Mouse (Mus musculus) frontal cortex, postnatal 25 days (tissue): ENCODE measurements around the gene Syngr3.
"Not testable (repeated sequence)": the region's sequence is repeated elsewhere in the genome, so short reads cannot be mapped to it uniquely, and the experiment has no call there.

Experiments
- DNase-seq, 2 experiments: peaks; one replicate each; pipeline ENCODE4 v3.0.0; 2022; ENCODE audit warnings: low spot score in 2 of 2

Syngr3 gene

GRCm38 (mm10) chr17:24719494-24720222 is 29.9 kb upstream of the Syngr3 start:
- DNase-seq, result peak; percentile 96 to 98

DNA sequence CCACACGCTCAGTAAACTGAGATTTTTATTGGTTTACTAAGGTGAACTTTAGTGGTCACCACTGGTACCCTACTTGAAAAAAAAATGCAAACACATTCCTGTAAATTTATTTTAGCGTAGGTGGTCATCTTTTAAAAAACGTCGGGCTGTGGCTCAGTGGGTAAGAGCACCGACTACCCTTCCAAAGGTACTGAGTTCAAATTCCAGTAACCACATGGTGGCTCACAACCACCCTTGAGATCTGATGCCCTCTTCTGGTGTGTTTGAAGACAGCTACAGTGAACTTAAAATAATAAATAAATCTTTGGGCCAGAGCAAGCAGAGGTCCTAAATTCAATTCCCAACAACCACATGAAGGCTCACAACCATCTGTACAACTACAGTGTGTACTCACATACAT is 29.2 kb upstream of the Syngr3 start:
- DNase-seq, result not testable (repeated sequence)

DNA sequence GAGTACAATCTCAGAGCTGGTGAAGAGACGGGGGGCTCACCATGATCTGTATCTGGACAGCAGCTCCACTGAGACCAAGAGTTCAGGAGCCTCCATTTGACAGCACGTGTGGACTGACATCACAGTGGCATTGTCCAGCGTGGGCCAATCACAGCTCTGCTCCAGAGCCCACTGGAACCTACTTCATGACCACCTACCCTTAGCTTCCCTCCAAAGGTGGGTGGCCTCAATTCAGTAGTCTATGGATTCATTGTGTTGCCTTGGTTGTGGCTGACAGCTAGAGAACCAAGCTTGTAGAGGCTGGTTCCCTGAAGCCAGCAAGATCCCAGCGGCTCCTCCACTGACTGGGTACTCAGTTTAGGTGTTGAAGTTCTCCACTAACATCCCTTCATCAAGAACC is 28.2 kb upstream of the Syngr3 start, which contains the start of the genes Rnf151 and Rps2:
Gene Rnf151, minus strand, starts transcription at position 121 of the 400 bp plus-strand sequence.
Gene Rps2, plus strand, starts transcription at position 174 of the 400 bp plus-strand sequence.
- no peak for DNase-seq

GRCm38 (mm10) chr17:24716166-24716682 is 26.5 kb upstream of the Syngr3 start:
- no peak for DNase-seq

- no peak for DNase-seq
These were observed 25.8 kb upstream of the Syngr3 start for GRCm38 (mm10) chr17:24715556-24715955.

GRCm38 (mm10) chr17:24708646-24709045 is 18.9 kb upstream of the Syngr3 start:
- DNase-seq, result no peak

GRCm38 (mm10) chr17:24707801-24708425 is 18.2 kb upstream of the Syngr3 start:
- DNase-seq, result no peak

GRCm38 (mm10) chr17:24706982-24707800 is 17.4 kb upstream of the Syngr3 start, which contains the start of gene Tbl3:
Gene Tbl3 (minus strand): TSS chr17:24707660.
- DNase-seq, result peak; percentile 93 to 95

DNA sequence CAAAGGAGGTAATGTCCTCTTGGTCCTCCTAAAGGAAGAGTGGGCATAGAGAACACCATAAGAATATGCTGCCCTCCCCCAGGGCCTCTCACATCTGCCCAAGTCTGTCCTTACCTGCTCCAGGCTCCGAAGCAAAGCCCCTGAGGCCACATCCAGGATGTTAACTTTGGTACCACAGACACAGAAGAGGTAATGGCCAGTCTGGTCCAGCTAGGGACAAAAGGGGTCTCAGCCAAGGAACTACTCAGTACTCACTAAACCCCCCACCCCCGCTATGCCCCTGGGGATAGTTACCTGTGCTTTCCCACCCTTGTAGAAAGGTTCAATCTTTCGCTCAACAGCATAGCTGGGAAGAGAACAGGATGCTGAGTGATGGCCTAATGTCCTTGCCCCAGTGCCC is 16.1 kb upstream of the Syngr3 start:
- no peak for DNase-seq

GRCm38 (mm10) chr17:24701251-24701650 is 11.5 kb upstream of the Syngr3 start:
- no peak for DNase-seq

GRCm38 (mm10) chr17:24699473-24699872 is 9.7 kb upstream of the Syngr3 start:
- no peak for DNase-seq

DNA sequence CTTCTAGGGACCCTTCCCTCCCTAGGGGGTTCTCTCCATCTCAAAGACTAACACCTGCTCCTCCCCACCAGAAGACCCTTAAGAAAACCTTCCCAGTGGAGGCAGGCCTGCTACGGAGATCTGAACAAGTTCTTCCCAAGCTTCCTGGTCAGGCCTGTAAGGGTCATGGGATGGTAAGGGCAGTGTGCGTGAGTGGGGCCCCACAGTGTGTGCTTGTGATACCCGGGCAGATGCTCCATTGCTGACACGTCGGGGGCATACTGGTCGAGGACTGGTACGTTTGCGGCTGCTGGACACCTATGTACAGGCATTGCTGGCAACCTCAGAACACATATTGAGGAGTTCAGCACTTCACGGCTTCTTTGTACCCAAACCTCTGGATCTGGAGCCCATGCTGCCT is 9.0 kb upstream of the Syngr3 start:
- DNase-seq, result no peak

GRCm38 (mm10) chr17:24697985-24698384 is 8.2 kb upstream of the Syngr3 start:
- DNase-seq, result no peak

GRCm38 (mm10) chr17:24696011-24696697 is 6.4 kb upstream of the Syngr3 start, which contains the start of the genes Gfer and Noxo1:
Gene Gfer (minus strand): TSS chr17:24696156.
Gene Noxo1 (plus strand): TSS chr17:24696234.
- DNase-seq, result peak; percentile 52 to 67

GRCm38 (mm10) chr17:24695326-24696010 is 5.7 kb upstream of the Syngr3 start:
- DNase-seq, result no peak

DNA sequence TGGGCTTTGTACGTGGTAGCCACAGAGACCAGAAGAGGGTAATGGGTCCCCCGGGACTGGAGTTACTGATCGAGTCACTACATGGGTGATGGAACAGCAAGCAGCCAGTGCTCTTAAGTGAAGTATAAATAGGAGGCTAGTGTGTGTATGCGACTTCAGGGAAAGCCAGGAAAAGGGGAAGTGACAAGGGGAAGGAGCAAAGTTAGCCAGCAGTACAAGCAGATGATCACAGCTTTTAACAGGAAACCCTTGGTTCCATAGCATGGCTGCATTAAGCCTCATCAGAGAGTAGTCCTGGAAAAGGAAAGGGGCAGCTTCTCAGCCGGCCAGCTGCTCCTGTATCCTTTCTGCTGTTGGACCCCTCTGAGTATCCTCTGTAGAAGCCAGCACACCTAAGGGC is 2.6 kb upstream of the Syngr3 start:
- DNase-seq, result no peak

DNA sequence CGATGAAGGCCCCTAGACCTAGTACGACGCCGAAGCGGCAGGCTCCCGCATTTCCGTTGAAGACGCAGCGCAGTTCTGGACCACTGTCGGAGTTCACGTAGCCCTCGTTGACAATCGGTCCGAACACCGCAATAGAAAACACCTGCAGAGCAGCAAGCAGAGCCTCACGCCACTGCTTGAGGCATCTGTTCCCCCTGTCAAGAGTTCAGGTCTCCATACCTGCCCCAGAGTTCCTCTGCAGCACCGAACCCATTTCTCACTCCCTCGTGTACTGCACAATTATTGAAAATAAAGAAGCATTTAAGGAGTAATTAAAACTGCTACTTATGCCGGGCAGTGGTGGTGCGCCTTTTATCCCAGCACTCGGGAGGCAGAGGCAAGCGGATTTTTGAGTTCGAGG is 2.2 kb downstream of the Syngr3 start:
- no peak for DNase-seq

DNA sequence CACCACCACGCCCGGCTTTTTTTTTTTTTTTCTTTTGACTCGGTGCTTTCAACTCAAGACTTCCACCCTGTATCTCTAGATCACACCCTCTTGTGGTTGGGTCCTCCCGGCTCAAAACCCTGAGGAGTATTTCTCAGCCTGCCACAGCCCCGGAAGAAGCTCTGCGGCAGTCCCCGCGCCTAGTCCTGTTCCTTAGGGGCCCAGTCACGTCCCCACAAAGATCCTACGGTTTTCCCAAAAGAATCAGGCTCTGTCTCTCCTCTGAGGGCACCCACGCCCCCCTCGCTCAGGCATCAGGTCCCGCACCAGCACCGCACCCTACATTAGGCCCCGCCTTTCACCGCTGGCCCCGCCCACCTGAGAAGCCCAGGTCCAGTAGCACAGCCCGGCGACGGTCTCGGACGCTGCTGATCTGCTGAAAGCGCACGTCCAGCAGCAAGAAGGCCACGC is 2.6 kb downstream of the Syngr3 start:
- no peak for DNase-seq

GRCm38 (mm10) chr17:24686514-24686913 is 3.2 kb downstream of the Syngr3 start:
- DNase-seq, result no peak

DNA sequence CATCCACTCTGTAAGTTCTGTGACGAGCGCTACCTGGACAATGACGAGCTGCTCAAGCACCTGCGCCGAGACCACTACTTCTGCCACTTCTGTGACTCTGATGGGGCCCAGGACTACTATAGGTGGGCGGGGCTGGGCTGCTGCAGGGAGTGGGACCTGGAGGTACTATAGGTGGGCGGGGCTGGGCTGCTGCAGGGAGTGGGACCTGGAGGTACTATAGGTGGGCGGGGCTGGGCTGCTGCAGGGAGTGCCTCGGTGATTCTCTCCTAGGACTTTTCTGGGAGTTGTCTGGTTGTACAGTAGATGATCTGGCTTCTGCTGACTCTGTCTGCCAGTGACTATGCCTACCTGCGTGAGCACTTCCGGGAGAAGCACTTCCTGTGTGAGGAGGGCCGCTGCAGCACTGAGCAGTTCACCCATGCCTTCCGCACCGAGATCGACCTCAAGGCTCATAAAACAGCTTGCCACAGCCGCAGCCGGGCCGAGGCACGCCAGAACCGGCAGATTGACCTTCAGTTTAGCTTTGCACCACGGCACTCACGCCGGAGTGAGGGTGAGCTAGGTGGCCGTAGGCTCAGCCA is 12.2 kb downstream of the Syngr3 start:
- no peak for DNase-seq
